Mouse (Mus musculus): ENCODE measurements around the gene Slc17a4. TPM values are rescaled to one million over a fixed set of nuclear protein-coding genes. Genes with fewer than 3 reads are reported as not detected.

Gene Slc17a4
- polyA plus RNA-seq, 1 experiment from 2014 or later, result not detected

GRCm38 (mm10) chr13:23879636-23880035, 35.2 kb downstream of the Slc17a4 start:
- Histone ChIP-seq H3K27me3 (ENCODE audit: control insufficient read depth, insufficient read depth, low read length) (no peaks in the 10 kb centered on the region), H3K36me3 (ENCODE audit: control insufficient read depth, insufficient read depth, low read length) (no peaks in the 10 kb centered on the region), H3K9ac (ENCODE audit: low read depth, low read length) (no peak overlapping the region), H3K4me1 (replicated peaks; ENCODE audit: control insufficient read depth, insufficient read depth, low read length) (no peaks in the 10 kb centered on the region), H3K4me3 (ENCODE audit: low read depth, low read length) (no peak overlapping the region), H3K9me3 (ENCODE audit: control insufficient read depth, low read length) (no peaks in the 10 kb centered on the region), H3K4me2 (replicated peaks; ENCODE audit: low read depth, low read length) (no peak overlapping the region), H3K27ac (ENCODE audit: low read depth, low read length) (no peak overlapping the region)
- ATAC-seq (ENCODE audit: low FRiP score) (no peak), DNase-seq (ENCODE audit: low spot score) (no peak)
- WGBS, result 87% methylated on average over 5 of the region's 5 CpGs

DNA sequence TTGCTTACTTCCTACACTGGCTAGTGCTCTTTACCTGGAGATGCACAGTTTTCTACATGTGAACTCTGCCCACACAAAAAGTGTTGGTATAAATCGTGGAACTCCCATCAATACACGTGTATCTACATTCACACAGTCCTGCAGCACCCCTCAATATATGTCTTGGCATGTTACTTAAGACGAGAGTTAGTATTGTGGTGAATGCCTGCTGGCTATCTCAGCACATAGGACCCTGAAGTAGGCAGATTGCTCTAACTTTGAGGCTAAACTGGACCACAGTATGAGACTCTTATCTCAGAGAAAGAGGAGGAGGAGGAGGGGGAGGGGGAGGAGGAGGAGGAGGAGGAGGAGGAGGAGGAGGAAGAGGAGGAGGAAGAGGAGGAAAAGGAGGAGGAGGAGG, 35.7 kb downstream of the Slc17a4 start:
- Histone ChIP-seq H3K27ac (ENCODE audit: low read depth, low read length) (no peak overlapping the region), H3K36me3 (ENCODE audit: control insufficient read depth, insufficient read depth, low read length) (no peaks in the 10 kb centered on the region), H3K27me3 (ENCODE audit: control insufficient read depth, insufficient read depth, low read length) (no peaks in the 10 kb centered on the region), H3K4me2 (replicated peaks; ENCODE audit: low read depth, low read length) (no peak overlapping the region), H3K4me1 (replicated peaks; ENCODE audit: control insufficient read depth, insufficient read depth, low read length) (no peaks in the 10 kb centered on the region), H3K9me3 (ENCODE audit: control insufficient read depth, low read length) (no peaks in the 10 kb centered on the region), H3K4me3 (ENCODE audit: low read depth, low read length) (no peak overlapping the region), H3K9ac (ENCODE audit: low read depth, low read length) (no peak overlapping the region)
- WGBS, result 77% methylated on average over 3 of the region's 3 CpGs
- ATAC-seq (ENCODE audit: low FRiP score), result no peak
- no peak for DNase-seq (ENCODE audit: low spot score)

DNA sequence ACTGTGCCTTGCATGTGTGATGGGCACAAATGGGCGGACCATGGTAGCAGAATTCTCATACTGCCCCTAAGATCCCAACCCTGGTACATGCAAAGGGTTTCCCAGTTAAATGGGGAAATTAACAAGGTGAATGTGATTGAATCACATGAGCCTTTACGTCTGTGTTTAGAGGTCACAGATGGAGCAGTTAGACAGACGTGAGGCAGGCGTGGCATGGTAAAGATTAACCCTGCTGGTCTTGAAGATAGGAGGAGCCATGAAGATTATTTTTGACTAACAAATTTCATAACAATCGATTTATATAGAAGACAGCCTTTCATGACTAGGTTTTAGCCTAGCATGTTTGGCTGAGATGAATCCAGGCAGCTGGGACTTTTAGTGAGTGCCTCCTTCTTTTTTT, 41.7 kb downstream of the Slc17a4 start:
- 91% methylated on average over 5 of the region's 5 CpGs for WGBS
- H3K27me3 ChIP-seq (ENCODE audit: control insufficient read depth, insufficient read depth, low read length), result no peaks in the 10 kb centered on the region
- H3K36me3 ChIP-seq (ENCODE audit: control insufficient read depth, insufficient read depth, low read length), result no peaks in the 10 kb centered on the region
- no peak overlapping the region for H3K4me3 ChIP-seq (ENCODE audit: low read depth, low read length)
- H3K9ac ChIP-seq (ENCODE audit: low read depth, low read length), result no peak overlapping the region
- DNase-seq (ENCODE audit: low spot score) (no peak), ATAC-seq (ENCODE audit: low FRiP score) (no peak)
- no peak overlapping the region for H3K4me2 ChIP-seq (replicated peaks; ENCODE audit: low read depth, low read length)
- no peak overlapping the region for H3K27ac ChIP-seq (ENCODE audit: low read depth, low read length)
- H3K4me1 ChIP-seq (replicated peaks; ENCODE audit: control insufficient read depth, insufficient read depth, low read length), result no peaks in the 10 kb centered on the region
- H3K9me3 ChIP-seq (ENCODE audit: control insufficient read depth, low read length), result no peaks in the 10 kb centered on the region

DNA sequence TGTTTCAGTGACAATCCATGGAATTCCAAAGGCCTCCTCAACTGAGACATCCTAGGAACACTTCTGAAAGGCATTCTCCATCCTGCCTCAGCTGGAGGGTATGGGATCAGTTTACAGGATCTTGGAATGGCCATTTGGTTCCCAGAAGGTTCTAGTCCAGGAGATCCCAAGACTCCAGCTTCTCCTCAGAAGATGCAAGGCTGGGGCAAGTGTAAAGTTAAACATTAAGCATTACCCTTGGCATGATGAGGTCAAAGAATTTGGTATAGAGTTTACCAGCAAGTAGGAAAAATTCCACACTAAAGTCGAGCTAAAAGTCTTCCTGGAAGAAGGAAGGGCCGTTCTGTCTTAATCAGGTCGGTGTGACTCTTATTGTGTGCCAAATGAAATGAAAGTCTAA, 44.8 kb downstream of the Slc17a4 start:
- H3K36me3 ChIP-seq (ENCODE audit: control insufficient read depth, insufficient read depth, low read length), result no peaks in the 10 kb centered on the region
- no peaks in the 10 kb centered on the region for H3K9me3 ChIP-seq (ENCODE audit: control insufficient read depth, low read length)
- no peaks in the 10 kb centered on the region for H3K27me3 ChIP-seq (ENCODE audit: control insufficient read depth, insufficient read depth, low read length)
- no peak overlapping the region for H3K4me2 ChIP-seq (replicated peaks; ENCODE audit: low read depth, low read length)
- H3K4me1 ChIP-seq (replicated peaks; ENCODE audit: control insufficient read depth, insufficient read depth, low read length), result no peaks in the 10 kb centered on the region
- H3K9ac ChIP-seq (ENCODE audit: low read depth, low read length), result no peak overlapping the region
- no peak overlapping the region for H3K27ac ChIP-seq (ENCODE audit: low read depth, low read length)
- WGBS, result 88% methylated on average over 3 of the region's 3 CpGs
- H3K4me3 ChIP-seq (ENCODE audit: low read depth, low read length), result no peak overlapping the region
- no peak for ATAC-seq (ENCODE audit: low FRiP score)
- no peak for DNase-seq (ENCODE audit: low spot score)

DNA sequence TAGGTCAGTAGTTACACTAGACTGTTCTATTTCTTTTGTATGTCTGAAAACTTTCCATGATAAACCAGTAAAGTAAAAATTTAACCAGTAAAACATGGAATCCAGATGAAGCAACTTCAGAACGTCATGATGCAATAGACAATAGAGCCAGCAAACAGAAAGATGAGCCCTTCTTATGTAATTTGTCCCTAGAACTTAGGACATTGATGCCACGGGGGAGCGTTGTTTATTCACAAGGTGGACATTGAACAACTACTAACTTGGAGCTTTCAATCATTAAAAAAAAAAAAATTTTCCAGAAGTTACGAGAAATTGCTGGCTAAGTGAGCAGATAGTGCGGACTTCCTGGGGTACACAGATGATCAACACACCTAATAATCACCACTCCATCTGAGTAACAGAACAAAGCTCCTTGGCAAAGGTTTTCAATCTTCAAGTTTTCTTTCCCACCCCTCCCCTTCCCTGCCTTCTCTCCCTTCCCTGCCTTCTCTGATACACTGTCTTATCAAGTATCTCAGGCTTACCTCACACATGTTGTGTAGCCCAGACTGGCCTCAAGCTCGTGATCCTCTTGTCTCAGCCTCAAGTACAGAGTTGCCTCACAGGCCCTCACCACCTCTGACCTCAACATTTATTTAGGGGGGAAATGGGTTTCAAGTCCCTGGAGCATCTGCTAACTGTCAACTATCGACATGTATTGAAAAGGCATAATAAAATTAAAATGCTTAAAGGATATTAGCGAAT, 45.8 kb downstream of the Slc17a4 start:
- Histone ChIP-seq H3K4me1 (replicated peaks; ENCODE audit: control insufficient read depth, insufficient read depth, low read length) (no peaks in the 10 kb centered on the region), H3K27ac (ENCODE audit: low read depth, low read length) (no peak overlapping the region), H3K9me3 (ENCODE audit: control insufficient read depth, low read length) (no peaks in the 10 kb centered on the region), H3K36me3 (ENCODE audit: control insufficient read depth, insufficient read depth, low read length) (no peaks in the 10 kb centered on the region), H3K4me2 (replicated peaks; ENCODE audit: low read depth, low read length) (no peak overlapping the region), H3K27me3 (ENCODE audit: control insufficient read depth, insufficient read depth, low read length) (no peaks in the 10 kb centered on the region), H3K4me3 (ENCODE audit: low read depth, low read length) (no peak overlapping the region), H3K9ac (ENCODE audit: low read depth, low read length) (no peak overlapping the region)
- WGBS, result 84% methylated on average over 8 of the region's 8 CpGs
- no peak for DNase-seq (ENCODE audit: low spot score)
- no peak for ATAC-seq (ENCODE audit: low FRiP score)

DNA sequence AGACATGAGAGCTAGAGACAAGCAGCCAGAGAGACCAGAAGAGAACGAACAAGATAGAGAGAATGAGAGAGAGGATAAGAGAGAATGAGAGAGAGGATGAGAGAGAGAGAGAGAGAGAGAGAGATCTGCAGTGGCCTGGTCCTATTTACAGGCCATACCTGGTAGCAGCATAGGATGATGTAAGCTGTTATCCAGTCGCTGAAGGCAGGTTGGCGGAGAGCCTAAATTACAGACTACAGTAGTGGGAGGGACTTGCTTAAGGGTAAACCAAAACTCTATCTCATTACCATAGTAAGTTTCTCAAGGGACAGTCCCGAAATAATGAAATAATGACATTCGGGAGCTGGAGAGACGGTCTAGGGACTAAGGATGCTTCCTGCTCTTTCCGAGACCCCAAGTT, 47.4 kb downstream of the Slc17a4 start, which contains the start of gene Slc17a1:
Slc17a1 (plus strand) TSS at position 346 of the 400 bp plus-strand sequence.
- no peak for DNase-seq (ENCODE audit: low spot score)
- no peaks in the 10 kb centered on the region for H3K9me3 ChIP-seq (ENCODE audit: control insufficient read depth, low read length)
- H3K4me3 ChIP-seq (ENCODE audit: low read depth, low read length), result no peak within 1 kb of the TSS
- H3K9ac ChIP-seq (ENCODE audit: low read depth, low read length), result no peak within 1 kb of the TSS
- H3K36me3 ChIP-seq (ENCODE audit: control insufficient read depth, insufficient read depth, low read length), result no peaks in the 10 kb centered on the region
- no peak within 1 kb of the TSS for H3K4me2 ChIP-seq (replicated peaks; ENCODE audit: low read depth, low read length)
- WGBS, result 89% methylated on average over 7 of the region's 7 CpGs
- H3K4me1 ChIP-seq (replicated peaks; ENCODE audit: control insufficient read depth, insufficient read depth, low read length), result no peaks in the 10 kb centered on the region
- H3K27me3 ChIP-seq (ENCODE audit: control insufficient read depth, insufficient read depth, low read length), result no peaks in the 10 kb centered on the region
- no peak for ATAC-seq (ENCODE audit: low FRiP score)
- no peak within 1 kb of the TSS for H3K27ac ChIP-seq (ENCODE audit: low read depth, low read length)

DNA sequence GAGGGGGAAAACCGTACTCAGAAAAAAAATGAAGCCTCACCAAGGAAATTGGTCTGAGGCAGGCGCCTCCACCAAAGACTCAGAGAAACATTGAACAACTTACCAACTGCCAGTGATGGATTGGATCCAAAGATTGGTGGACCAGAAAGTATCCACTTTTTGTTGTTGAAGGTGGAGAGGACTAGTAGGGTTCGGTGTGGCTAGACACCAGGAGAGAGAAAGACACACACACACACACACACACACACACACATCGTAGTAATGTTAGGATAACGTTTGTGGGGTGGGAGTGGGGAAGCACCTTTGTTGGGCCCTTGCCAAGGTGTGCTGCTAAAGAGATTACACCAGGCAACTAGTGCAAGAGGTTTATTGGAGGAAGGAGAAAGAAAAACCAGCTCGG, 47.8 kb downstream of the Slc17a4 start:
- no peaks in the 10 kb centered on the region for H3K36me3 ChIP-seq (ENCODE audit: control insufficient read depth, insufficient read depth, low read length)
- H3K27me3 ChIP-seq (ENCODE audit: control insufficient read depth, insufficient read depth, low read length), result no peaks in the 10 kb centered on the region
- no peaks in the 10 kb centered on the region for H3K4me1 ChIP-seq (replicated peaks; ENCODE audit: control insufficient read depth, insufficient read depth, low read length)
- H3K4me2 ChIP-seq (replicated peaks; ENCODE audit: low read depth, low read length), result no peak overlapping the region
- ATAC-seq (ENCODE audit: low FRiP score) (no peak), DNase-seq (ENCODE audit: low spot score) (no peak)
- 90% methylated on average over 6 of the region's 6 CpGs for WGBS
- no peaks in the 10 kb centered on the region for H3K9me3 ChIP-seq (ENCODE audit: control insufficient read depth, low read length)
- no peak overlapping the region for H3K9ac ChIP-seq (ENCODE audit: low read depth, low read length)
- no peak overlapping the region for H3K4me3 ChIP-seq (ENCODE audit: low read depth, low read length)
- no peak overlapping the region for H3K27ac ChIP-seq (ENCODE audit: low read depth, low read length)

DNA sequence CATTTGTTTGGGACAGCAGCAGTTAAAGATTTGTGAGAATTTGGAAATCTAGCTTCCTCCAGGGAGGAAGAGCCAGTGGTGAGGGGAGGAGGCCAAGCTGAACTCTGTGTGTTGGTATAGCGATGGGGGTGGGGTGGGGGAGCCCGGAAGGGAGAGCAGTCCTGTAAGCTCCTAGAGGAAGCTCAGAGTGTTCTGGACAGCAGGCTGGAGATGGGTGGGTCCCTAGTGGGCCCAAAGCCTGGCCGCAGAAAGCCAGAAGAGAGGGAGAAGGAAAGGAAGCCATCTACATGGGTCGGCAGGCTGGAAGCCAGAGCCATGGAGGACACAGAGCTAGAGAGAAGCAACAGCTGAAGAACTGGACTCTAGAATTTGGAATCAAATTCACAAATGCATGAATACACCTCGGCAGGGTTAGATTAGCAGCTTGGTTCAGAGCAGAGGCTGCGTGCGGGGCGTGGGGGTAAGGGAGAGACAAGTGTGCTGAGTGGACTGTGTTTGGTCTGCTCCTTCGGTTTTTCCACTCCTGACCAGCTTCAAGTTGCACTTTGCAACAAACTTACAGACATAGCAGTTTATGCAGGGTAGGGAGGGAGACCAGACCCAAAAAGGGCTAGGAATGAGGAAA, 48.6 kb downstream of the Slc17a4 start:
- ATAC-seq (ENCODE audit: low FRiP score) (no peak), DNase-seq (ENCODE audit: low spot score) (no peak)
- Histone ChIP-seq H3K4me3 (ENCODE audit: low read depth, low read length) (no peak overlapping the region), H3K9me3 (ENCODE audit: control insufficient read depth, low read length) (no peaks in the 10 kb centered on the region), H3K9ac (ENCODE audit: low read depth, low read length) (no peak overlapping the region), H3K27me3 (ENCODE audit: control insufficient read depth, insufficient read depth, low read length) (no peaks in the 10 kb centered on the region), H3K4me1 (replicated peaks; ENCODE audit: control insufficient read depth, insufficient read depth, low read length) (no peaks in the 10 kb centered on the region), H3K36me3 (ENCODE audit: control insufficient read depth, insufficient read depth, low read length) (no peaks in the 10 kb centered on the region), H3K4me2 (replicated peaks; ENCODE audit: low read depth, low read length) (no peak overlapping the region), H3K27ac (ENCODE audit: low read depth, low read length) (no peak overlapping the region)
- 77% methylated on average over 9 of the region's 9 CpGs for WGBS

DNA sequence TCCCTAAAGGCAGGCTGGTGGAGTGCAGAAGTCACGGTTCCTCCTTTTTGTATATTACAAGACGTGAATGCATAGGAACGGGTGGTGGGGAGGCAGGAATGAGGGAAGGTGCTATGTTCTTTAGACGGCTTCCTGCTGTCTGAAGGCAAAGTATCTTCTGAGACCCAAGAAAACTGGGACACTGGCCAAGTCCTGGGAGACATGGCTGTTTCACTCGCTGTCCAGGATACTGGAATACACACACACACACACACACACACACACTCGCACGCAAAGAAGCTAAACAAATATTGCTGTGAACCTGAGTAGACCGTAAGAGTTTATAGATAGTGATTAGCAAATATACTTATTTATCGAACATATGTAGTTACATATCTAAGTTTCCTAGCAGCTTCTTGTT, 50.1 kb downstream of the Slc17a4 start:
- no peaks in the 10 kb centered on the region for H3K36me3 ChIP-seq (ENCODE audit: control insufficient read depth, insufficient read depth, low read length)
- ATAC-seq (ENCODE audit: low FRiP score), result no peak
- H3K9ac ChIP-seq (ENCODE audit: low read depth, low read length), result no peak overlapping the region
- H3K27ac ChIP-seq (ENCODE audit: low read depth, low read length), result no peak overlapping the region
- H3K4me1 ChIP-seq (replicated peaks; ENCODE audit: control insufficient read depth, insufficient read depth, low read length), result no peaks in the 10 kb centered on the region
- H3K27me3 ChIP-seq (ENCODE audit: control insufficient read depth, insufficient read depth, low read length), result no peaks in the 10 kb centered on the region
- WGBS, result 91% methylated on average over 9 of the region's 9 CpGs
- no peak overlapping the region for H3K4me3 ChIP-seq (ENCODE audit: low read depth, low read length)
- no peak overlapping the region for H3K4me2 ChIP-seq (replicated peaks; ENCODE audit: low read depth, low read length)
- no peak for DNase-seq (ENCODE audit: low spot score)
- H3K9me3 ChIP-seq (ENCODE audit: control insufficient read depth, low read length), result no peaks in the 10 kb centered on the region

Data from hindbrain, embryonic 11.5 days (tissue).